Mouse (Mus musculus) myocyte (in vitro differentiated cells): ENCODE data around the gene Ccdc65.

ENCODE experiments used
- CEBPB ChIP-seq: IDR thresholded peaks from 2 replicates; pipeline ENCODE4 v1.6.1; 2011; ENCODE audit warnings: mild to moderate bottlenecking, moderate library complexity; ENCODE audit not compliant: poor library complexity, insufficient read depth, severe bottlenecking
- E2F4 ChIP-seq: IDR thresholded peaks from one replicate; pipeline ENCODE4 v1.6.1; 2011; ENCODE audit warnings: mild to moderate bottlenecking, control low read depth, moderate library complexity; ENCODE audit not compliant: insufficient read depth
- MAX ChIP-seq: IDR thresholded peaks from one replicate; pipeline ENCODE4 v1.6.1; 2011; ENCODE audit warnings: low read depth, mild to moderate bottlenecking, control low read depth
- MYOD1 ChIP-seq, 3 experiments: IDR thresholded peaks; one replicate each; pipeline ENCODE4 v1.6.1; 2011; ENCODE audit warnings: control low read depth in 2 of 3, low read depth in 2 of 3, mild to moderate bottlenecking in 2 of 3, moderate library complexity in 1 of 3; ENCODE audit not compliant: insufficient read length in 2 of 3, control insufficient read depth in 1 of 3
- POLR2A ChIP-seq: IDR thresholded peaks from one replicate; pipeline ENCODE4 v1.6.1; 2011; ENCODE audit warnings: low read depth, mild to moderate bottlenecking, control low read depth, moderate library complexity; ENCODE audit not compliant: insufficient read length
- POLR2AphosphoS2 ChIP-seq: IDR thresholded peaks from one replicate; pipeline ENCODE4 v1.6.1; 2011; ENCODE audit warnings: low read depth, control low read depth; ENCODE audit not compliant: insufficient read length
- REST ChIP-seq: IDR thresholded peaks from one replicate; pipeline ENCODE4 v1.6.1; 2011; ENCODE audit warnings: mild to moderate bottlenecking, control low read depth, moderate library complexity; ENCODE audit not compliant: insufficient read depth, insufficient read length
- USF1 ChIP-seq: IDR thresholded peaks from one replicate; pipeline ENCODE4 v1.6.1; 2011; ENCODE audit warnings: low read depth, mild to moderate bottlenecking, control low read depth, moderate library complexity

DNA sequence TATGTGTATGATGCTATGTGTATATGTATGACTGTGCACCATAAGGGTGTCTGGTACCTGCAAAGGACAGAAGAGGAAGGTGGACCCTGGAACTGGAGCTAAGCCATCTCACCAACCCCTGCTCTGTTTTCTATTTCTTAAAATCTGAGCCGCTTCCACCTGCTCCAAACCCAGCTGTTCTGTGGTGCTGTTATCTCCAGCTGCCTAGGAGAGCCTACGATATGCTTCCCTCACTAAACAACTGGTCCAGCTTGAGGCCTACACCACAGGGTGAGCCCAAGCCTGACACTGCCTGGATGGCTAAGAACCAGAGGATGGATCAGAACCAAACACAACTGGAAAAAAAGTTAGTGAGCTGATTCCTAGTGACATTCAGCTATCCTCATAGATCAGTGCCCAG lies 46.1 kb downstream of the Ccdc65 start:
- TF ChIP-seq POLR2AphosphoS2 = no peak
- TF ChIP-seq CEBPB = no peak
- TF ChIP-seq POLR2A = no peak
- no peak for TF ChIP-seq REST
- no peak for TF ChIP-seq USF1
- TF ChIP-seq MYOD1 (IDR thresholded peaks at IDR 0.05; ENCODE audit: control insufficient read depth in 1 of 3, insufficient read length in 2 of 3, low read depth in 2 of 3) = peak in 2 of 3 experiments; percentile 52 to 69
- no peak for TF ChIP-seq MAX
- no peak for TF ChIP-seq E2F4
